Mouse (Mus musculus) stomach, embryonic 14.5 days (tissue): ENCODE data around the gene Nek1. TPM values are rescaled to one million over a fixed set of nuclear protein-coding genes. Genes with fewer than 3 reads are reported as not detected.

Experiments used
- ATAC-seq: fragments of 200-750 bp; cut with Nextera tagmentation; 2 replicates; pipeline ENCODE4 v1.8.0; 2017; ENCODE audit warnings: low read depth, moderate TSS enrichment; ENCODE audit not compliant: insufficient number of reproducible peaks, insufficient read depth, low FRiP score
- H3K27ac ChIP-seq: fragments of 300-500 bp; sonication (generic); 2 replicates; pipeline ENCODE4 v1.5.1; 2014; ENCODE audit warnings: mild to moderate bottlenecking, low read length, moderate library complexity, mixed read lengths
- H3K27me3 ChIP-seq: fragments of 300-500 bp; sonication (generic); 2 replicates; pipeline ENCODE4 v1.6.1; 2014; ENCODE audit warnings: low read length, control low read depth, mixed read lengths; ENCODE audit not compliant: control insufficient read depth, insufficient read depth
- H3K36me3 ChIP-seq: fragments of 300-500 bp; sonication (generic); 2 replicates; pipeline ENCODE4 v1.6.1; 2014; ENCODE audit warnings: mild to moderate bottlenecking, control low read depth, low read length, moderate library complexity, mixed read lengths; ENCODE audit not compliant: control insufficient read depth, insufficient read depth
- H3K4me1 ChIP-seq: fragments of 300-500 bp; sonication (generic); 2 replicates; pipeline ENCODE4 v1.6.1; 2014; ENCODE audit warnings: low read length, control low read depth, mixed read lengths; ENCODE audit not compliant: control insufficient read depth, insufficient read depth
- H3K4me2 ChIP-seq: fragments of 300-500 bp; sonication (generic); replicated peaks from 2 replicates; pipeline ENCODE4 v1.6.1; 2014; ENCODE audit warnings: low read depth, low read length, control low read depth
- H3K4me3 ChIP-seq: fragments of 300-500 bp; sonication (generic); 2 replicates; pipeline ENCODE4 v1.5.1; 2014; ENCODE audit warnings: low read depth, low read length, control low read depth
- H3K9ac ChIP-seq: fragments of 300-500 bp; sonication (generic); replicated peaks from 2 replicates; pipeline ENCODE4 v1.6.1; 2014; ENCODE audit warnings: low read depth, mild to moderate bottlenecking, control low read depth, low read length, moderate library complexity, mixed read lengths
- H3K9me3 ChIP-seq: fragments of 300-500 bp; sonication (generic); 2 replicates; pipeline ENCODE4 v1.6.1; 2016; ENCODE audit warnings: low read depth, low read length, control low read depth; ENCODE audit not compliant: control insufficient read depth
- WGBS: fragments of 180-500 bp; shearing (Covaris S2); extraction: QIAGEN DNeasy Blood & Tissue Kit; methylation state at CpG from one replicate; pipeline ENCODE4 v1.1.7; 2014; 5-methylcytosine and 5-hydroxymethylcytosine counted together
- polyA plus RNA-seq: library from polyadenylated mRNA; unstranded; fragments of >200 nt; fragmentation: Nextera tagmentation; extraction: Ambion mirVana; gene quantifications from 2 replicates; pipeline ENCODE4 v1.2.1, GENCODE M21; 2014

Gene Nek1
- polyA plus RNA-seq, 1 experiment from 2014 or later, result 32.3 TPM

DNA sequence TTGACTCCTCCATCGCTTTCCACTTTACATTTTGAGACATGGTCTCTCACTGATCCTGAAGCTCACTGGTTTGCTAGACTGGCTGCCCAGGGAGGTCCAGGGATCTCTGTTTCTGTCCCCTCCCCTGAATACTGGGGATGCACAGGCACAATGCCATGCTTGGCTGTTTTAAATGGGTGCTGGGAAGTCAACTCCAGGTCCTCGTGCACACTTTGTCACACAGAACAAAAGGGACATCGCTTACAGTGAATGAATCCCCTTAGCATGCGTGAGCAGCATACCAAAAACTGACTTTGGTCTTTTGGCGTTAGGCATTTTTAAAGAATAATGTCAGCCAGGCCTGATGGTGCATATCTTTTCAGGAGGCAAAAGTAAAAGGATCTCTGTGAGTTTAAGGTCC, 155.7 kb downstream of the Nek1 start:
- 85% methylated on average over 5 of the region's 5 CpGs for WGBS
- no peak for ATAC-seq
- no peaks in the 10 kb centered on the region for H3K9me3 ChIP-seq

DNA sequence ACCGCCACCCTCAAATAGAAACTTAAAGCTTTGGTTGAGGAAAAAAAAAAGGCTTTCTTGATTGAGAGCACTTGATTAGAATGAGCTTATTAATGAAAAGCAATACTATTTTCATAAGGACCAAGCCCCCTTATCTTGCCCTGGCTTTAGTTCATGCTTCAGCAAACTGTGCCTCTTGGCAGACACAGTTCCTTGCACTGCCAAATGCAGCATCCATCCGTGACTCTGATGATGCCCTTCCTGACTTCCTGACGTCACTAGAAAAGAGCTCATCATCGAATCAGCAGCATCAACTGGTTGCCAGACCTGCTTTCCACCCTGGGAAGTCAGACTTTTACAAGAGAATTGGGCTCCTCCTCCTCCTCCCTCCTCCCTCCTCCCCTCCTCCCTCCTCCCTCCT, 157.6 kb downstream of the Nek1 start:
- H3K27ac ChIP-seq, result no peak overlapping the region
- H3K9me3 ChIP-seq, result no peaks in the 10 kb centered on the region
- WGBS, result 77% methylated on average over 4 of the region's 4 CpGs
- no peaks in the 10 kb centered on the region for H3K36me3 ChIP-seq
- no peak for ATAC-seq
- H3K4me2 ChIP-seq, result no peak overlapping the region
- no peaks in the 10 kb centered on the region for H3K4me1 ChIP-seq
- H3K9ac ChIP-seq, result no peak overlapping the region
- no peak overlapping the region for H3K4me3 ChIP-seq
- no peaks in the 10 kb centered on the region for H3K27me3 ChIP-seq

More for the DNA sequence above, 155.7 kb downstream of the Nek1 start:
- no peaks in the 10 kb centered on the region for H3K36me3 ChIP-seq
- no peak overlapping the region for H3K4me3 ChIP-seq
- no peaks in the 10 kb centered on the region for H3K4me1 ChIP-seq
- H3K27me3 ChIP-seq, result no peaks in the 10 kb centered on the region
- H3K4me2 ChIP-seq, result no peak overlapping the region
- H3K27ac ChIP-seq, result no peak overlapping the region
- H3K9ac ChIP-seq, result no peak overlapping the region

GRCm38 (mm10) chr8:61156406-61156805, 163.4 kb downstream of the Nek1 start:
- WGBS, result 63% methylated on average over 1 of the region's 1 CpGs
- Histone ChIP-seq H3K9ac (no peak overlapping the region), H3K4me3 (no peak overlapping the region), H3K36me3 (no peaks in the 10 kb centered on the region), H3K27ac (no peak overlapping the region), H3K4me1 (no peaks in the 10 kb centered on the region), H3K4me2 (no peak overlapping the region), H3K27me3 (no peaks in the 10 kb centered on the region), H3K9me3 (no peaks in the 10 kb centered on the region)
- no peak for ATAC-seq

GRCm38 (mm10) chr8:61158540-61158939, 165.5 kb downstream of the Nek1 start:
- H3K27ac ChIP-seq, result no peak overlapping the region
- no peak overlapping the region for H3K4me3 ChIP-seq
- H3K36me3 ChIP-seq, result no peaks in the 10 kb centered on the region
- no peak overlapping the region for H3K4me2 ChIP-seq
- no peaks in the 10 kb centered on the region for H3K27me3 ChIP-seq
- no peaks in the 10 kb centered on the region for H3K4me1 ChIP-seq
- H3K9ac ChIP-seq, result no peak overlapping the region
- no peaks in the 10 kb centered on the region for H3K9me3 ChIP-seq
- ATAC-seq, result no peak
- WGBS, result 79% methylated on average over 3 of the region's 3 CpGs

- 88% methylated on average over 6 of the region's 6 CpGs for WGBS
- Histone ChIP-seq H3K4me1 (no peaks in the 10 kb centered on the region), H3K9ac (no peak overlapping the region), H3K9me3 (no peaks in the 10 kb centered on the region), H3K4me2 (no peak overlapping the region), H3K4me3 (no peak overlapping the region), H3K27me3 (no peaks in the 10 kb centered on the region), H3K27ac (no peak overlapping the region), H3K36me3 (no peaks in the 10 kb centered on the region)
- ATAC-seq, result no peak
Observed at GRCm38 (mm10) chr8:61161461-61162185, 168.6 kb downstream of the Nek1 start.

DNA sequence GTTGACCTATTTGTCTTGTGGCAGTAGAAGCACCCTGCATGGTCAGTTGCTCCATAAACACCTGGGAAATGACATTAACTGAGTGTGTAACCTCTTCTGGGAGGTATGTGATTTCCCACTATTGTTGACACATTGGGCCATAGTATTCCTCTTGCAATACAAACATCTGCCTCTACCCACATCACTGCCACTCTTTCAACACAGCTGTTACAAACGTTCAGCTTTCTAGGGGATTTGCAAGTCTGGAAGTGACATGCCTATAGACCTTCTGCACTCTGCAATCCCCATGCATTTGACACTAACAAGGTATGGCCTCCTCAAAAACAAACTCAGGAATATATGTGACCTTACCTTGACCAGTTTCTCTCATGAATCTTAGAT, 169.2 kb downstream of the Nek1 start:
- no peaks in the 10 kb centered on the region for H3K27me3 ChIP-seq
- no peak overlapping the region for H3K9ac ChIP-seq
- H3K4me3 ChIP-seq, result no peak overlapping the region
- H3K27ac ChIP-seq, result no peak overlapping the region
- H3K9me3 ChIP-seq, result no peaks in the 10 kb centered on the region
- no peak for ATAC-seq
- no peak overlapping the region for H3K4me2 ChIP-seq
- 45% methylated on average over 1 of the region's 1 CpGs for WGBS
- no peaks in the 10 kb centered on the region for H3K36me3 ChIP-seq
- no peaks in the 10 kb centered on the region for H3K4me1 ChIP-seq

- no peak for ATAC-seq
- Histone ChIP-seq H3K4me3 (no peak overlapping the region), H3K27ac (no peak overlapping the region), H3K4me1 (no peaks in the 10 kb centered on the region), H3K27me3 (no peaks in the 10 kb centered on the region), H3K9me3 (no peaks in the 10 kb centered on the region), H3K36me3 (no peaks in the 10 kb centered on the region), H3K9ac (no peak overlapping the region), H3K4me2 (no peak overlapping the region)
- 78% methylated on average over 3 of the region's 3 CpGs for WGBS
Observed at GRCm38 (mm10) chr8:61171546-61171945, 178.6 kb downstream of the Nek1 start.

DNA sequence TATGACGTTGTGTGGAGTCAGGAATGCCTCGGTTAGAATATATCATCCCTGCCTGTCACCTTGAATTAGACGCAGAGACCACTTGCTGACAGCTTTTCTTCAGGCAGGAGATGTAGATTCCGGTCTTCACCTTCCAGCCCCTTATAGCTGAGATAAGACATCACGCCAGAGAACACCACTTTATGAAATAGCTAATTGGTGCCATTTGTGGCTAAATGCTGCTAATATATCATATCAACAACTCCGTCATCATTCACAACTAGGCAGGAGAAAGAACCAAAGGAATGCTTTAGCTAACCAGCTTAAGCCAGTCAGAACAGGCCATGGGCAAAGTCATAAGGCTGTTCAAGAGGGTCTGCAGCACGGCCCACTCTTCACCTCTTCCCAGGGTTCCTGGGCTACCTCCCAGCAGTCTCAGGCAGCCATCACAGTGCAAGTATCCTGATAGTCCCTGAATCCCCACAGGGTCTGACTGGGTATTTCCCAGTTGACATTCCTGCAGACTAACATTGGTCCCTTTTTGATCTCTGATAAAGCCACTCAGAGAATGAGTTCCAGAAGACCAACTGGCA, 181.0 kb downstream of the Nek1 start:
- H3K4me2 ChIP-seq, result no peak overlapping the region
- H3K4me3 ChIP-seq, result no peak overlapping the region
- no peaks in the 10 kb centered on the region for H3K4me1 ChIP-seq
- H3K9ac ChIP-seq, result no peak overlapping the region
- H3K27ac ChIP-seq, result no peak overlapping the region
- no peaks in the 10 kb centered on the region for H3K27me3 ChIP-seq
- no peaks in the 10 kb centered on the region for H3K36me3 ChIP-seq
- WGBS, result 69% methylated on average over 7 of the region's 7 CpGs
- H3K9me3 ChIP-seq, result no peaks in the 10 kb centered on the region
- no peak for ATAC-seq

GRCm38 (mm10) chr8:61175876-61176275, 182.9 kb downstream of the Nek1 start:
- Histone ChIP-seq H3K9me3 (no peaks in the 10 kb centered on the region), H3K9ac (no peak overlapping the region), H3K4me3 (no peak overlapping the region), H3K4me1 (no peaks in the 10 kb centered on the region), H3K36me3 (no peaks in the 10 kb centered on the region), H3K27me3 (no peaks in the 10 kb centered on the region), H3K27ac (no peak overlapping the region), H3K4me2 (no peak overlapping the region)
- WGBS, result 82% methylated on average over 2 of the region's 2 CpGs
- no peak for ATAC-seq
